Mouse (Mus musculus) testis, adult 2 months (tissue): ENCODE measurements around the gene Fam129a. TPM values are rescaled to one million over a fixed set of nuclear protein-coding genes. Genes with fewer than 3 reads are reported as not detected.
A peak's percentile ranks its signal among the peaks of the same experiment; 100 is the strongest.

Source experiments
- H3K27ac ChIP-seq: fragments of 200-500 bp; 2 replicates; pipeline ENCODE4 v1.5.1; 2012; ENCODE audit warnings: low read depth, low read length; ENCODE audit not compliant: control insufficient read depth, insufficient read depth
- H3K27me3 ChIP-seq: fragments of 200-500 bp; 2 replicates; pipeline ENCODE4 v1.6.1; 2012; ENCODE audit warnings: mild to moderate bottlenecking, low read length, moderate library complexity; ENCODE audit not compliant: control insufficient read depth, insufficient read depth
- H3K36me3 ChIP-seq: fragments of 200-500 bp; 2 replicates; pipeline ENCODE4 v1.6.1; 2012; ENCODE audit warnings: mild to moderate bottlenecking, low read length; ENCODE audit not compliant: control insufficient read depth, insufficient read depth
- H3K4me1 ChIP-seq: fragments of 200-500 bp; 2 replicates; pipeline ENCODE4 v1.6.1; 2012; ENCODE audit warnings: low read length; ENCODE audit not compliant: control insufficient read depth, insufficient read depth
- H3K4me3 ChIP-seq: fragments of 200-500 bp; 2 replicates; pipeline ENCODE4 v1.5.1; 2012; ENCODE audit warnings: low read depth, mild to moderate bottlenecking, low read length, moderate library complexity, mixed read lengths; ENCODE audit not compliant: control insufficient read depth
- CTCF ChIP-seq: fragments of 200-500 bp; IDR thresholded peaks from 2 replicates; pipeline ENCODE4 v1.5.1; 2012; ENCODE audit warnings: low read depth, mild to moderate bottlenecking, inconsistent platforms, low read length, moderate library complexity; ENCODE audit not compliant: control insufficient read depth, insufficient read depth, insufficient replicate concordance
- POLR2A ChIP-seq: fragments of 200-500 bp; IDR thresholded peaks from 2 replicates; pipeline ENCODE4 v1.6.1; 2012; ENCODE audit warnings: low read depth, mild to moderate bottlenecking, inconsistent platforms, low read length, moderate library complexity; ENCODE audit not compliant: control insufficient read depth
- polyA plus RNA-seq: library from polyadenylated mRNA; depleted of rRNA; stranded (reverse); fragments of >200 nt; gene quantifications from 2 replicates; pipeline ENCODE4 v1.2.3, GENCODE M21; 2012

Gene Fam129a
- polyA plus RNA-seq, 1 experiment = 8.8 TPM

DNA sequence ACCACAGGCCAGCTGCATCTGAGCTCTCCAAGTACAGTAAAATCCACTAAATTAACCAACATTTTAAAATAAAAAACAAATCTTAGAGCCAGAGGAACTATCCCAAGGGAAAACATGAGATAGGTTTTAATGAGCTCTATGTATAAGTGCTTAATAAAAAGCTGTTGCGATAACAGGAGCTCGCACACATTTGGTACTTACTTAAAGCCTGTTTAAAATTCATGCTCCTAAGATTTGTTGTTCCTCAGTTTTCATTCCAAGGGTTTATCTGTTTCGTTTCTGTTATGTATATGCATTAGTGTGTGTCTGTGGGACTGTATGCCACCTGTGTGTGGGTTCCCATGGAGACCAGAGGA is 135.4 kb downstream of the Fam129a start:
- no peak overlapping the region for H3K4me3 ChIP-seq
- no peak for TF ChIP-seq POLR2A
- no peak for TF ChIP-seq CTCF
- no peaks in the 10 kb centered on the region for H3K27me3 ChIP-seq
- H3K4me1 ChIP-seq = peaks cover 3% of the 10 kb centered on the region
- no peak overlapping the region for H3K27ac ChIP-seq
- H3K36me3 ChIP-seq = no peaks in the 10 kb centered on the region

DNA sequence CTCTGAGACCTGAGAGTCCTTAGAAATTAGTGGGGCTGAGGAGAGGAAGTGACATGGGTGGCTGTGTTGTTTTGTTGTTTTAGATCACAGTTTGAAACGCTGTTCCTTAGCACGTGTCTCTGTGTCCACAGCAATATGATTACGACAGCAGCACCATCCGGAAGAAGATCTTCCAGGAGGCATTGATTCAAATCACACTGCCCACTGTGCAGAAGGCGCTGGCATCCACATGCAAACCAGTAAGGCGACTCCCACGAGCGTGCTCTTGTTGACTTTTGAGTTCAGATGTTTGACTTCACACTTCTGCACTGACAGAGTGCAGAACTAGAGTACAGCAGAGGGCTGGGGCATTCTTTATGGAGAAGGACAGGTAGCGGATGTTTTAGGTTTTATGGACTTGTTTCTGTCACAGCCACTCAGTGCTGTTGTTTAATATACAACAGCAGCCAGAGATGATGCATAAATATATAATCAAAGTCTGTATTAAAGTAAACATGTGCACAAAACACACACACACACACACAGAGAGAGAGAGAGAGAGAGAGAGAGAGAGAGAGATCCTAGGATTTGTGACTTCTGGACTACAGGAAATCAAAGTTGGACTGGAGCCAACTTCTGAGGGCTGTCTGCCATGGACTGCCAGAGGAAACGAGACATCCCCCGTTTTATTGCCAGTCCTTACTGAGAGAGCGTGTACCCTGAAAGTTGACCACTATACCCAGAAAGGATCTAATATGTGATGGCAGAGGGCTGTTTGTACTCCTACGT is 138.2 kb downstream of the Fam129a start:
- no peak overlapping the region for H3K27ac ChIP-seq
- TF ChIP-seq POLR2A (no peak), CTCF (no peak)
- no peaks in the 10 kb centered on the region for H3K36me3 ChIP-seq
- peaks cover 3% of the 10 kb centered on the region for H3K4me1 ChIP-seq
- no peaks in the 10 kb centered on the region for H3K27me3 ChIP-seq
- no peak overlapping the region for H3K4me3 ChIP-seq

DNA sequence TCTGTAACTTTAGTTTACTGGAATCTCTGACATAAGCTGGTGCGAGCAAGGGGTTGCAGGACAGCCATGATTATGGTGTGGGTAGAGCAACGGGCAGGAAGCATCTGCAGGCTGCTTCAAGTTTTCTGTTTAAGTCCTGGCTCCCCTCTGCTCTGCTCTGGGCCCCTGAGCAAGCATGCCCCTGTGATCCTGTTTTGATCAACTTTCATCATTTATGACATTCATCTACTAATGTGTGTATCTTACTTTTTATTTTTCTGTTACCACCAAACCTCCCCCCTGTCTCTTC is 138.7 kb downstream of the Fam129a start:
- H3K36me3 ChIP-seq = no peaks in the 10 kb centered on the region
- peaks cover 3% of the 10 kb centered on the region for H3K4me1 ChIP-seq
- no peaks in the 10 kb centered on the region for H3K27me3 ChIP-seq
- TF ChIP-seq POLR2A (no peak), CTCF (no peak)
- H3K27ac ChIP-seq = no peak overlapping the region
- no peak overlapping the region for H3K4me3 ChIP-seq

DNA sequence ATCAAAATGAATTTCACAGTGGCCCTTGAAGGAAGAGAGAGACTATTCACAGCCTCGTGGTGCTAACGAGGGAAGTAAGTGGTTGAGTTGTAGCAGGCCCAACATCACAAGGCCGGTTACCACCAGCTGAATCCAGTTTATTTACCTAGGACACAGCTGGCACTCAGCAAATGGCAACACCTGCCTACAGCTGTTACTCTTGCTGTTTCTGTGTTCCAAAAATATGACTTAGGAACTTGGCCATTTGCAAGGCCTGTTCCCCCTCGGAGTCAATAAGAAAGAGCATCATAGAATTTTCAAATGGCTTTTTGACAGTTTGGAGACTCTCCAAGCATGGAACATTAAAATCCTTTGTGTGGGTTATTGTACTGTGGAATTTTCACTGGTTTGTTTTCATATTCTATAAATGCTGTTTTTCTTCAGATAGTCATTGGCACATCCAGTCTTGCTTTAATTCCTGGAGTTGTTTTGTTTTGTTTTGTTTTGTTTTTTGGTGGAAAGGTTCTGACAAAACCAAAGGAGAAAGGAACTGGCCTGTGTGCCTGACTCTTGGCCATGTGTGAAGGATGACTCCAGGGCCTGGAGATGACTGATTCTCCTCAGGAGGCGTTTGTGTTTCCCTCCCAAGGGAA is 139.6 kb downstream of the Fam129a start:
- no peak overlapping the region for H3K27ac ChIP-seq
- H3K36me3 ChIP-seq = no peaks in the 10 kb centered on the region
- H3K4me1 ChIP-seq = peaks cover 3% of the 10 kb centered on the region
- H3K27me3 ChIP-seq = no peaks in the 10 kb centered on the region
- no peak overlapping the region for H3K4me3 ChIP-seq
- TF ChIP-seq POLR2A (no peak), CTCF (no peak)

DNA sequence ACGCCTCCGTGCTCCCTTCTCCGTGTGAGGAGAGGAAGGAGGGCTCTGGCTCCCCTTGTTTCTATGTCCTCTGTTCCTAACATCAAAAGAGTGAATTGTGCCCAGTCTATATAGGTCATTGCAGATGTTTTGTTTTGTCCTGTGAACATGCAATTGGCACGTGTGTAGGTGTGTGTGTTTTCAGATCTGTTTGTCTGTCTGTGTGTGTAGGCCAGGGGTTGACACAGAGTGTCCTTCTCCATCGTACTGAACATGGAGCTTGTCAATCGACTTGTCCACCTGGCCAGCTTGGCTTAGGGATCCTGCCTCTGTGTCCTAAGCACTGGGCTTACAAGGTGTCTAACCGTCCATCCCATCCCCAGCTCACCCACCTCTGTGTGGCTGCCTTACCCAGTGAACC is 140.1 kb downstream of the Fam129a start:
- H3K27me3 ChIP-seq = no peaks in the 10 kb centered on the region
- peak overlapping the region; percentile 36; the same call in 1 of the 2 replicates for H3K27ac ChIP-seq
- no peaks in the 10 kb centered on the region for H3K36me3 ChIP-seq
- no peak for TF ChIP-seq CTCF
- no peak for TF ChIP-seq POLR2A
- peaks cover 3% of the 10 kb centered on the region; the same call in 1 of the 2 replicates for H3K4me1 ChIP-seq
- H3K4me3 ChIP-seq = no peak overlapping the region

DNA sequence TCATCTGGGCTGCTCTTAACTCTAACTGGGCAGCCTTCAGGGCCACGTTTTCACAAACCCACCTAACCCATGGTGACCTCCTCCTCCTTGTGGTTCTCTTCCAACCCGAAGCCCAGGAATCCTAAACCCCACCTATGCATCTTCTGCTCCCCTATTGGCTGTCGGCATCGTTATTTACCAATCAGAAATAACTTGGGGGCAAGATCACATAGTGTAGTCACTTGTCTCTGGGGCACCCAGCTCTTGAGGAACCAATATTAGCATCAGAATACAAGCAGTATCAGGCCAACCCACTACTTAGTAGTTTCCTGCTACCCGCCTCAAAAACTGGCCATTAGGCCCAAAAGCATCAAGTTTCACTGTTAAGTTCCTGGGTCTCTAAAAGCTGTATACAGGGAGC is 141.7 kb downstream of the Fam129a start:
- H3K27me3 ChIP-seq = no peaks in the 10 kb centered on the region
- H3K4me1 ChIP-seq = peaks cover 3% of the 10 kb centered on the region; the same call in 1 of the 2 replicates
- TF ChIP-seq POLR2A (no peak), CTCF (no peak)
- no peaks in the 10 kb centered on the region for H3K36me3 ChIP-seq
- H3K27ac ChIP-seq = no peak overlapping the region
- no peak overlapping the region for H3K4me3 ChIP-seq

DNA sequence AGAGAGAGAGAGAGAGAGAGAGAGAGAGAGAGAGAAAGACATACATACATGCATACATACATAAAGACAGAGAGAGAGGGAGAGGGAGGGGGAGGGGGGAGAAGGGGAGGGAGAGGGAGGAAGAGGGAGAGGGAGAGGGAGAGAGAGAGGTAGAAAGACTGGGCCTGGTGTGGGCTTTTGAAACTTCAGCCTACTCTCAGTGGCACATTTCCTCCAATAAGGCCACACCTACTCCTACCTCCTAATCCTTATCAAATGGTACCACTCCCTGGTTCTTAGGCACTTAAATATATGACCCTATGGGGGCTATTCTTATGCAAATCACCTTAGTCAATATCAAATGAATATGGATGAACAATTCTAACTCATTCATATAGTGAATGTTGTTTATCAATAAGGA is 142.6 kb downstream of the Fam129a start:
- TF ChIP-seq CTCF (no peak), POLR2A (no peak)
- H3K27ac ChIP-seq = no peak overlapping the region
- H3K4me3 ChIP-seq = no peak overlapping the region
- H3K4me1 ChIP-seq = peaks cover 3% of the 10 kb centered on the region; the same call in 1 of the 2 replicates
- H3K36me3 ChIP-seq = no peaks in the 10 kb centered on the region
- H3K27me3 ChIP-seq = no peaks in the 10 kb centered on the region
